Mouse (Mus musculus): ENCODE measurements around the gene Pdk1.

Pdk1 gene

GRCm38 (mm10) chr2:71937649-71938308 is 64.8 kb downstream of the Pdk1 start:
- H3K27me3 ChIP-seq (ENCODE audit: insufficient read depth, low read length), result no peaks in the 10 kb centered on the region
- no peaks in the 10 kb centered on the region for H3K4me1 ChIP-seq (replicated peaks; ENCODE audit: low read depth, low read length)
- no peak overlapping the region for H3K4me3 ChIP-seq (replicated peaks; ENCODE audit: low read length)
- TF ChIP-seq NANOG (IDR thresholded peaks at IDR 0.05; ENCODE audit: borderline replicate concordance, low read length) (no peak), POU5F1 (IDR thresholded peaks at IDR 0.05; ENCODE audit: borderline replicate concordance, low read length) (no peak), CTCF (conservative IDR thresholded peaks at IDR 0.05; ENCODE audit: low read length) (no peak)
- peaks cover 58% of the 10 kb centered on the region for H3K9me3 ChIP-seq (ENCODE audit: low read length)
- H3K36me3 ChIP-seq (ENCODE audit: insufficient read depth, low read length), result no peaks in the 10 kb centered on the region; the same call in 1 of the 2 replicates

DNA sequence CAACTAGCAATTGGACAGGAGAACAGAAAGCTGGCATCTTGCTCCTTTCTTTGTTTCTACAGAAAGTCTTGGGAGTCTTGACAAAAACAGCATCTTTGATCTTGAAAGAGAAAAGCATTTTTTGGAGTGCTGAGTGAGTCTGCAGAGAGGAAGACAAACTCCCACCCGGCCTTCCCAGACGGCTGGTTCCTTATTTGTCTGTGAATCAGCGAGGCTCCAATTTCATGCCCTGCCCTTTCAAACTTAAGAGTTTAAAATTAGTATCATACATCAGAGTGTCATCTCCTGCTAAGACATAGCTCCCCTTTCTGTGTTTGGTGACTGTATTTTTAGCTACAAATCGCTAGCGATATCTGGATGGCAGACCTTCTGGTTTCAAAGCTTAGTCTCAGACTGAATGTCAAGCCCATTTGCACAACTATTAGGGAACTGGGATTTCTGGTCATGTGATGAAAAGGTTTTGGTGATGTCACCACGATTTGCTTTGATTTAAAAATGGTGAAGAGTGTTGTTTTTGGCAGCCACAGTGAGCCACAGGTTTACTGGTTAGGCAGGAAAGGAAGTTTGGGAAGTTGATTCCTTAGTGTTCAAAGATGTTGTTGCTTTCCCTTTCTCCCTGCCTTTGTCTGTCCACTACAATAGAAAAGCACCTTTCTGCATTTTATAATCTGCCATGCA is 65.8 kb downstream of the Pdk1 start:
- no peak for TF ChIP-seq NANOG (IDR thresholded peaks at IDR 0.05; ENCODE audit: borderline replicate concordance, low read length)
- no peak for TF ChIP-seq CTCF (conservative IDR thresholded peaks at IDR 0.05; ENCODE audit: low read length)
- no peak for TF ChIP-seq POU5F1 (IDR thresholded peaks at IDR 0.05; ENCODE audit: borderline replicate concordance, low read length)
- Histone ChIP-seq H3K9me3 (ENCODE audit: low read length) (peaks cover 58% of the 10 kb centered on the region), H3K36me3 (ENCODE audit: insufficient read depth, low read length) (no peaks in the 10 kb centered on the region; the same call in 1 of the 2 replicates), H3K27me3 (ENCODE audit: insufficient read depth, low read length) (no peaks in the 10 kb centered on the region), H3K4me1 (replicated peaks; ENCODE audit: low read depth, low read length) (no peaks in the 10 kb centered on the region), H3K4me3 (replicated peaks; ENCODE audit: low read length) (no peak overlapping the region)

- TF ChIP-seq POU5F1 (IDR thresholded peaks at IDR 0.05; ENCODE audit: borderline replicate concordance, low read length) (no peak), NANOG (IDR thresholded peaks at IDR 0.05; ENCODE audit: borderline replicate concordance, low read length) (no peak), CTCF (conservative IDR thresholded peaks at IDR 0.05; ENCODE audit: low read length) (no peak)
- Histone ChIP-seq H3K4me3 (replicated peaks; ENCODE audit: low read length) (no peak overlapping the region), H3K4me1 (replicated peaks; ENCODE audit: low read depth, low read length) (no peaks in the 10 kb centered on the region), H3K27me3 (ENCODE audit: insufficient read depth, low read length) (no peaks in the 10 kb centered on the region), H3K36me3 (ENCODE audit: insufficient read depth, low read length) (no peaks in the 10 kb centered on the region; the same call in 1 of the 2 replicates), H3K9me3 (ENCODE audit: low read length) (peaks cover 55% of the 10 kb centered on the region)
Measured at GRCm38 (mm10) chr2:71941005-71941720, 68.1 kb downstream of the Pdk1 start.

DNA sequence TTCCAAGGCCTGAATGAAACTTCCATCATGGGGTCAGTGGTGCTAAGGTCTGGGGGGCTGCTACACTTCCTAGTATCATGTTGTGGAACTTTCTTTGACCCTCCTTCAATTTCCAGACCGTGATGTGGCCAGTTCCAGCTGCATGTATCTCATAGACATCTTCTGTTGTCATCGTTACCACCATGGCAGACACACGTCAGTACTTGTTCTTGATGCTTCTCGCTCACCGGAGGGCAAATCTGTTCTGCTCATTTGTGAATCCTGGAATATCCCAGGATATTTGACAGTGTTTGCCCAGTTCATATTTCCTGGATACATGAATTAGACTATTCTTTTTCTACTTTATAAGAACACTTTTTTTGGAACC is 68.7 kb downstream of the Pdk1 start:
- Histone ChIP-seq H3K9me3 (ENCODE audit: low read length) (peaks cover 52% of the 10 kb centered on the region), H3K36me3 (ENCODE audit: insufficient read depth, low read length) (no peaks in the 10 kb centered on the region; the same call in 1 of the 2 replicates), H3K4me1 (replicated peaks; ENCODE audit: low read depth, low read length) (no peaks in the 10 kb centered on the region), H3K4me3 (replicated peaks; ENCODE audit: low read length) (no peak overlapping the region), H3K27me3 (ENCODE audit: insufficient read depth, low read length) (no peaks in the 10 kb centered on the region)
- TF ChIP-seq POU5F1 (IDR thresholded peaks at IDR 0.05; ENCODE audit: borderline replicate concordance, low read length) (no peak), NANOG (IDR thresholded peaks at IDR 0.05; ENCODE audit: borderline replicate concordance, low read length) (no peak), CTCF (conservative IDR thresholded peaks at IDR 0.05; ENCODE audit: low read length) (no peak)

GRCm38 (mm10) chr2:71951212-71951611 is 78.2 kb downstream of the Pdk1 start:
- H3K4me3 ChIP-seq (replicated peaks; ENCODE audit: low read length), result no peak overlapping the region
- TF ChIP-seq NANOG (IDR thresholded peaks at IDR 0.05; ENCODE audit: borderline replicate concordance, low read length), result no peak
- no peak for TF ChIP-seq CTCF (conservative IDR thresholded peaks at IDR 0.05; ENCODE audit: low read length)
- no peak for TF ChIP-seq POU5F1 (IDR thresholded peaks at IDR 0.05; ENCODE audit: borderline replicate concordance, low read length)
- peaks cover 32% of the 10 kb centered on the region for H3K9me3 ChIP-seq (ENCODE audit: low read length)

More at GRCm38 (mm10) chr2:71951212-71951611, 78.2 kb downstream of the Pdk1 start:
- Histone ChIP-seq H3K36me3 (ENCODE audit: insufficient read depth, low read length) (no peaks in the 10 kb centered on the region), H3K4me1 (replicated peaks; ENCODE audit: low read depth, low read length) (no peaks in the 10 kb centered on the region), H3K27me3 (ENCODE audit: insufficient read depth, low read length) (no peaks in the 10 kb centered on the region)

Data from E14TG2a.4 (cell line).